Mouse (Mus musculus): ENCODE results near the gene AU021092. TPM values are rescaled to one million over a fixed set of nuclear protein-coding genes. Genes with fewer than 3 reads are reported as not detected.

Gene AU021092
- total and polyA plus RNA-seq, 3 experiments = 12.1 to 19.9 (median 17.4) TPM

- intact Hi-C loops (cut with DNase I) = loop anchor here (2.0 to 10.0 kb wide), 2 partner anchors 52 to 1040 kb away; partner anchors contain the start of gene Crebbp
- WGBS = 1% methylated on average over 27 of the region's 27 CpGs
- peak overlapping the region; percentile 75 for H3K27ac ChIP-seq
- H3K36me3 ChIP-seq (ENCODE audit: control insufficient read depth, insufficient read depth, low read length) = no peaks in the 10 kb centered on the region
- H3K4me3 ChIP-seq = peak overlapping the region; percentile 78
- peaks cover 2% of the 10 kb centered on the region for H3K4me1 ChIP-seq (ENCODE audit: control insufficient read depth, insufficient read depth, low read length)
- H3K9ac ChIP-seq (ENCODE audit: low read depth, low read length) = peak overlapping the region; percentile 68
- H3K79me2 ChIP-seq (replicated peaks; ENCODE audit: control insufficient read depth, insufficient read depth, low read length) = no peaks in the 10 kb centered on the region
- no peak for TF ChIP-seq EP300 (IDR thresholded peaks at IDR 0.05; ENCODE audit: insufficient read depth, low read depth, low read length)
- no peak for TF ChIP-seq CTCF (IDR thresholded peaks at IDR 0.05)
- no peak for TF ChIP-seq POLR2A (IDR thresholded peaks at IDR 0.05; ENCODE audit: insufficient read depth, low read depth, low read length)
- no peak for DNase-seq
- no peaks in the 10 kb centered on the region for H3K27me3 ChIP-seq (ENCODE audit: control insufficient read depth, insufficient read depth, low read length)
Observed at GRCm38 (mm10) chr16:5255081-5255740, 33.1 kb upstream of the AU021092 start.

DNA sequence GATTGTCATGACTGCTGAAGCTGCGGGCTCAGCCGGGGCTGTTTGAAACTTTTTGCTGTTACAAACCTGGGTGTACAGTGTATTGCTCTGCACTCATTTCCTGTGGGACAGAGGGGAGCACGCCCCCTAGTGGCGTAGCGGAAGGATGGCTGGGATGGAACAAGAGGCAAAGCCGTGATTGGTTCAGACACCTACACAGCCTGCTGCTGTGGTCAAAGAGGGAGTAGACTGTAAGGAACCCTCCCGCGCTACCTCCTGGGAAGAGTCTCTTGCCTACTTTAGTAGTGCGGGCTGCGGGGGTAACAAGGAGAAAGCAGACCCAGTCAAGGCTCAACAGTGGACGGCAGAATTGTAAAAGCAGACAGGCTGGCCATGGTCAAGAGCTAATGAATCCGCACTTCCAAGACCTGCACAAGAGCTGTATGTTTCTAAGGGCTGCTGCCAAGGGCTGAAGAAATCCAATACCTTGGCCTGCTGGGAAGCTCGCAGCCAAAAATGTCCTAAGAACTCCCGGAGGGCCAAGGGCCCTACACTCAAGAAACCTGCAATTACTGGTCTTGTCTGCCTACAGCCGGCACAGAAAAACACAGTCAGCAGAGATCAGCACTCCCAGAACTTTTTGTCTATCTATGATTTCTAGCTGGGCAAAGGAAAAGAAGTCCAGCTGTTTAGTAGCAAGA, 32.4 kb upstream of the AU021092 start:
- intact Hi-C loops (cut with DNase I) = loop anchor here (2.0 to 10.0 kb wide), 2 partner anchors 52 to 1040 kb away; partner anchors contain the start of gene Crebbp
- H3K4me1 ChIP-seq (ENCODE audit: control insufficient read depth, insufficient read depth, low read length) = peaks cover 2% of the 10 kb centered on the region
- no peaks in the 10 kb centered on the region for H3K79me2 ChIP-seq (replicated peaks; ENCODE audit: control insufficient read depth, insufficient read depth, low read length)
- 4% methylated on average over 15 of the region's 15 CpGs for WGBS
- no peaks in the 10 kb centered on the region for H3K36me3 ChIP-seq (ENCODE audit: control insufficient read depth, insufficient read depth, low read length)
- H3K4me3 ChIP-seq = peak overlapping the region; percentile 78
- peak; percentile 95 for TF ChIP-seq CTCF (IDR thresholded peaks at IDR 0.05)
- 0 out of 2 replicates have a peak, but pooled peaks have one; percentile 55 for TF ChIP-seq EP300 (IDR thresholded peaks at IDR 0.05; ENCODE audit: insufficient read depth, low read depth, low read length)
- peak; percentile 51; the same call in 1 of the 2 replicates for TF ChIP-seq POLR2A (IDR thresholded peaks at IDR 0.05; ENCODE audit: insufficient read depth, low read depth, low read length)
- H3K27ac ChIP-seq = peak overlapping the region; percentile 75
- peak overlapping the region; percentile 14 for H3K9ac ChIP-seq (ENCODE audit: low read depth, low read length)
- peak; percentile 80 to 83 for DNase-seq
- no peaks in the 10 kb centered on the region for H3K27me3 ChIP-seq (ENCODE audit: control insufficient read depth, insufficient read depth, low read length)

DNA sequence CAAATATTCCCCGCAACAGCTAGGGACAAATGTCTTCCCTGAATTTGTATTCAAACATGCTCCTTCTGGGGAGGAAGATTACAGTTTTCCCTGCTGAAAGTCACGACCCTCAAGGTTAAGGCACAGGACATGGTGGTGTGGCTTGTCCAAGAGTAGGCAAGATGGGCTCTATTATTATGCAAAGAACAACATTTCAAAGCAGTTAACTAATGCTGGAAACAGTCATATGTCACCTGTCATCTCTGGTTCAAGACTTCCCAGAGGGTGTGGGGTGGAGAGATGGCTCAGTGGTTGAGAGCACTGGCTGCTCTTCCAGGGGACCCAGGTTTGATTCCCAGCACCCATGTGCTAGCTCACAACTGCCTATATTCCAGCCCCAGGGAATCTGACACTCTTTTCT, 30.2 kb upstream of the AU021092 start:
- no peak overlapping the region for H3K9ac ChIP-seq (ENCODE audit: low read depth, low read length)
- no peak for TF ChIP-seq CTCF (IDR thresholded peaks at IDR 0.05)
- no peak for TF ChIP-seq EP300 (IDR thresholded peaks at IDR 0.05; ENCODE audit: insufficient read depth, low read depth, low read length)
- no peak for TF ChIP-seq POLR2A (IDR thresholded peaks at IDR 0.05; ENCODE audit: insufficient read depth, low read depth, low read length)

GRCm38 (mm10) chr16:5250891-5251290, 28.8 kb upstream of the AU021092 start:
- intact Hi-C loops (cut with DNase I) = loop anchor here (10.0 kb wide), 1 partner anchor 1036 kb away; the partner anchor contains the start of gene Crebbp
- WGBS = 88% methylated on average over 3 of the region's 3 CpGs

More for the DNA sequence above, 30.2 kb upstream of the AU021092 start:
- Histone ChIP-seq H3K79me2 (replicated peaks; ENCODE audit: control insufficient read depth, insufficient read depth, low read length) (no peaks in the 10 kb centered on the region), H3K27me3 (ENCODE audit: control insufficient read depth, insufficient read depth, low read length) (no peaks in the 10 kb centered on the region), H3K4me3 (no peak overlapping the region), H3K27ac (no peak overlapping the region), H3K36me3 (ENCODE audit: control insufficient read depth, insufficient read depth, low read length) (no peaks in the 10 kb centered on the region), H3K4me1 (ENCODE audit: control insufficient read depth, insufficient read depth, low read length) (peaks cover 2% of the 10 kb centered on the region)
- no peak for DNase-seq
- 89% methylated on average over 2 of the region's 2 CpGs for WGBS
- intact Hi-C loops (cut with DNase I) = loop anchor here (10.0 kb wide), 1 partner anchor 1037 kb away; the partner anchor contains the start of gene Crebbp

DNA sequence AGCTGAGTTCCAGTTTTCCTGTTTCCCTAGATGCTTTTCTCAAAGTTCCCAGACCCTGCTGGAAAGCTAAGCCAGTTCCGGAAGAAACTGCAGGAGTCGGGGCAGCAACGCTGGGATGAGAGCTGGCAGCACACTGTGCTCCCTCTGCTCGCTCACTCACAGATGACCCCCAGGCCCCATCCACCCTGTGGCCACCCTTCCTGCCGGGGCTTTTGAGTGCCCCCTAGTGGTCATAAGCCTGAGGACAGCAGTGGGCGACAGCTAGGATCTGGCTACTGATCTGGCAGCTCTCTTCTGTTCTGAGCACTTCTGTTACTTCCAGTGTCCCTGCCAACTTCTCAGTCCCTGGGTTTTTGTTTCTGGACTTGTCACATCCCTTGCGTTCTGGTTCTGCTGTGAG, 22.3 kb upstream of the AU021092 start:
- intact Hi-C loops (cut with DNase I) = loop anchor here (1.0 kb wide), 1 partner anchor 42 kb away; no protein-coding TSS in a partner anchor

More at GRCm38 (mm10) chr16:5250891-5251290, 28.8 kb upstream of the AU021092 start:
- Histone ChIP-seq H3K4me1 (ENCODE audit: control insufficient read depth, insufficient read depth, low read length) (peaks cover 2% of the 10 kb centered on the region), H3K9ac (ENCODE audit: low read depth, low read length) (no peak overlapping the region), H3K27ac (no peak overlapping the region), H3K79me2 (replicated peaks; ENCODE audit: control insufficient read depth, insufficient read depth, low read length) (no peaks in the 10 kb centered on the region), H3K27me3 (ENCODE audit: control insufficient read depth, insufficient read depth, low read length) (no peaks in the 10 kb centered on the region), H3K4me3 (no peak overlapping the region), H3K36me3 (ENCODE audit: control insufficient read depth, insufficient read depth, low read length) (no peaks in the 10 kb centered on the region)
- no peak for TF ChIP-seq POLR2A (IDR thresholded peaks at IDR 0.05; ENCODE audit: insufficient read depth, low read depth, low read length)
- TF ChIP-seq CTCF (IDR thresholded peaks at IDR 0.05) = no peak
- no peak for TF ChIP-seq EP300 (IDR thresholded peaks at IDR 0.05; ENCODE audit: insufficient read depth, low read depth, low read length)
- no peak for DNase-seq

More for the DNA sequence above, 22.3 kb upstream of the AU021092 start:
- H3K27me3 ChIP-seq (ENCODE audit: control insufficient read depth, insufficient read depth, low read length) = no peaks in the 10 kb centered on the region
- no peaks in the 10 kb centered on the region for H3K4me1 ChIP-seq (ENCODE audit: control insufficient read depth, insufficient read depth, low read length)
- no peak overlapping the region for H3K4me3 ChIP-seq
- H3K27ac ChIP-seq = no peak overlapping the region
- DNase-seq = peak; percentile 71 to 79
- H3K9ac ChIP-seq (ENCODE audit: low read depth, low read length) = no peak overlapping the region
- H3K36me3 ChIP-seq (ENCODE audit: control insufficient read depth, insufficient read depth, low read length) = no peaks in the 10 kb centered on the region
- TF ChIP-seq CTCF (IDR thresholded peaks at IDR 0.05) (0 out of 2 replicates have a peak, but pooled peaks have one; percentile 99), POLR2A (IDR thresholded peaks at IDR 0.05; ENCODE audit: insufficient read depth, low read depth, low read length) (no peak)
- WGBS = 25% methylated on average over 7 of the region's 7 CpGs
- H3K79me2 ChIP-seq (replicated peaks; ENCODE audit: control insufficient read depth, insufficient read depth, low read length) = no peaks in the 10 kb centered on the region
